Mouse (Mus musculus): ENCODE measurements around the gene Med27. TPM values are rescaled to one million over a fixed set of nuclear protein-coding genes. Genes with fewer than 3 reads are reported as not detected.

Med27 gene
- total and polyA plus RNA-seq, 3 experiments: 32.1 to 36.2 (median 33.6) TPM

GRCm38 (mm10) chr2:29388937-29389336, 42.3 kb downstream of the Med27 start:
- Histone ChIP-seq H3K4me1 (ENCODE audit: control insufficient read depth in 1 of 2, insufficient read depth in 2 of 2) (peaks cover 9 to 65% of the 10 kb centered on the region in 2 experiments; a peak in 3 of 4 replicates), H3K4me2 (ENCODE audit: insufficient read depth, low read depth, poor library complexity, severe bottlenecking) (no peak overlapping the region), H3K27ac (ENCODE audit: insufficient read depth, low read depth) (no peak overlapping the region), H3K9ac (ENCODE audit: insufficient read depth, low read depth) (no peak overlapping the region), H3K27me3 (replicated peaks) (no peaks in the 10 kb centered on the region), H3K36me3 (replicated peaks in 1 of 2; ENCODE audit: control insufficient read depth in 1 of 2, insufficient read depth in 1 of 2, low read length in 1 of 2) (peaks cover 0 to 31% of the 10 kb centered on the region in 2 experiments), H3K9me3 (replicated peaks; ENCODE audit: low read length) (no peaks in the 10 kb centered on the region), H3K4me3 (replicated peaks in 1 of 3; ENCODE audit: low read depth in 2 of 3, low read length in 2 of 3, poor library complexity in 1 of 3) (no peak overlapping the region), H3K79me2 (replicated peaks; ENCODE audit: control insufficient read depth, extremely low read depth, insufficient read depth, poor library complexity, severe bottlenecking) (no peaks in the 10 kb centered on the region; the same call in 1 of the 2 replicates)
- TF ChIP-seq JUND (conservative IDR thresholded peaks at IDR 0.05; ENCODE audit: low read depth, low read length) (no peak), ZNF384 (IDR thresholded peaks at IDR 0.05; ENCODE audit: low read depth, low read length) (no peak), ZC3H11A (IDR thresholded peaks at IDR 0.05; ENCODE audit: low read depth, low read length) (no peak), POLR2AphosphoS2 (IDR thresholded peaks at IDR 0.05; ENCODE audit: low read depth, low read length) (no peak), RAD21 (IDR thresholded peaks at IDR 0.05; ENCODE audit: low read depth, low read length) (no peak), RCOR1 (conservative IDR thresholded peaks at IDR 0.05; ENCODE audit: low read depth, low read length) (no peak), MEF2A (IDR thresholded peaks at IDR 0.05; ENCODE audit: borderline replicate concordance, low read depth, low read length) (no peak), ELF1 (IDR thresholded peaks at IDR 0.05; ENCODE audit: low read depth, low read length) (no peak), TCF12 (IDR thresholded peaks at IDR 0.05; ENCODE audit: low read depth, low read length) (no peak), CHD2 (IDR thresholded peaks at IDR 0.05; ENCODE audit: low read length) (no peak), MXI1 (IDR thresholded peaks at IDR 0.05; ENCODE audit: low read depth, low read length) (no peak), SMC3 (IDR thresholded peaks at IDR 0.05; ENCODE audit: low read depth, low read length) (no peak), MAZ (IDR thresholded peaks at IDR 0.05; ENCODE audit: low read depth, low read length) (no peak), USF1 (IDR thresholded peaks at IDR 0.05; ENCODE audit: low read depth, low read length) (no peak), TBP (conservative IDR thresholded peaks at IDR 0.05; ENCODE audit: low read depth, low read length) (no peak), UBTF (IDR thresholded peaks at IDR 0.05; ENCODE audit: low read depth, low read length) (no peak), ZKSCAN1 (IDR thresholded peaks at IDR 0.05; ENCODE audit: borderline replicate concordance, low read depth, low read length) (no peak)
- dilution Hi-C loops (cut with MboI; ENCODE audit: extremely low pct_ligation_motif_present, extremely low pct_unique_long_range_greater_than_20kb, low sequenced_read_pairs) (no loop called here), in situ Hi-C loops (cut with MboI; ENCODE audit: low pct_ligation_motif_present, low pct_unique_long_range_greater_than_20kb, low sequenced_read_pairs) (no loop called here)
- no peak for DNase-seq (ENCODE audit: extremely low read depth)

GRCm38 (mm10) chr2:29391086-29391485, 44.5 kb downstream of the Med27 start:
- Histone ChIP-seq H3K79me2 (replicated peaks; ENCODE audit: control insufficient read depth, extremely low read depth, insufficient read depth, poor library complexity, severe bottlenecking) (no peaks in the 10 kb centered on the region; the same call in 1 of the 2 replicates), H3K27ac (ENCODE audit: insufficient read depth, low read depth) (no peak overlapping the region), H3K4me2 (ENCODE audit: insufficient read depth, low read depth, poor library complexity, severe bottlenecking) (no peak overlapping the region), H3K9me3 (replicated peaks; ENCODE audit: low read length) (no peaks in the 10 kb centered on the region), H3K36me3 (replicated peaks in 1 of 2; ENCODE audit: control insufficient read depth in 1 of 2, insufficient read depth in 1 of 2, low read length in 1 of 2) (peaks cover 0 to 21% of the 10 kb centered on the region in 2 experiments), H3K27me3 (replicated peaks) (no peaks in the 10 kb centered on the region), H3K9ac (ENCODE audit: insufficient read depth, low read depth) (no peak overlapping the region), H3K4me3 (replicated peaks in 1 of 3; ENCODE audit: low read depth in 2 of 3, low read length in 2 of 3, poor library complexity in 1 of 3) (no peak overlapping the region), H3K4me1 (ENCODE audit: control insufficient read depth in 1 of 2, insufficient read depth in 2 of 2) (peaks cover 2 to 45% of the 10 kb centered on the region in 2 experiments; a peak in 3 of 4 replicates)
- TF ChIP-seq ETS1 (conservative IDR thresholded peaks at IDR 0.05; ENCODE audit: low read depth, low read length) (no peak), PAX5 (IDR thresholded peaks at IDR 0.05; ENCODE audit: low read length) (no peak), RCOR1 (conservative IDR thresholded peaks at IDR 0.05; ENCODE audit: low read depth, low read length) (no peak), NELFE (IDR thresholded peaks at IDR 0.05; ENCODE audit: low read depth, low read length) (no peak), MEF2A (IDR thresholded peaks at IDR 0.05; ENCODE audit: borderline replicate concordance, low read depth, low read length) (no peak), GABPA (IDR thresholded peaks at IDR 0.05; ENCODE audit: insufficient replicate concordance, low read depth, low read length) (no peak), MAZ (IDR thresholded peaks at IDR 0.05; ENCODE audit: low read depth, low read length) (no peak), SMC3 (IDR thresholded peaks at IDR 0.05; ENCODE audit: low read depth, low read length) (no peak), SIN3A (IDR thresholded peaks at IDR 0.05; ENCODE audit: low read length) (no peak), USF2 (conservative IDR thresholded peaks at IDR 0.05; ENCODE audit: low read depth, low read length) (no peak), IRF4 (IDR thresholded peaks at IDR 0.05; ENCODE audit: low read depth, low read length) (no peak), NRF1 (IDR thresholded peaks at IDR 0.05; ENCODE audit: low read depth, low read length) (no peak), ZC3H11A (IDR thresholded peaks at IDR 0.05; ENCODE audit: low read depth, low read length) (no peak), BHLHE40 (IDR thresholded peaks at IDR 0.05; ENCODE audit: low read depth, low read length) (no peak)
- dilution Hi-C loops (cut with MboI; ENCODE audit: extremely low pct_ligation_motif_present, extremely low pct_unique_long_range_greater_than_20kb, low sequenced_read_pairs): no loop called here
- no peak for DNase-seq (ENCODE audit: extremely low read depth)
- in situ Hi-C loops (cut with MboI; ENCODE audit: low pct_ligation_motif_present, low pct_unique_long_range_greater_than_20kb, low sequenced_read_pairs): no loop called here

Data from CH12.LX (cell line).